Mouse (Mus musculus) olfactory bulb, adult 2 months (tissue): Measurements from ENCODE around the gene Swap70. TPM values are rescaled to one million over a fixed set of nuclear protein-coding genes. Genes with fewer than 3 reads are reported as not detected.

ENCODE experiments used
- H3K27ac ChIP-seq: fragments of 200-500 bp; 2 replicates; pipeline ENCODE4 v1.5.1; 2012; ENCODE audit warnings: low read depth, low read length; ENCODE audit not compliant: insufficient read depth
- H3K4me1 ChIP-seq: fragments of 200-500 bp; 2 replicates; pipeline ENCODE4 v1.6.1; 2012; ENCODE audit warnings: low read length; ENCODE audit not compliant: control insufficient read depth, insufficient read depth
- H3K4me3 ChIP-seq: fragments of 200-500 bp; 2 replicates; pipeline ENCODE4 v1.5.1; 2012; ENCODE audit warnings: mild to moderate bottlenecking, low read depth, low read length, moderate library complexity; ENCODE audit not compliant: insufficient read depth
- CTCF ChIP-seq: fragments of 200-500 bp; IDR thresholded peaks from 2 replicates; pipeline ENCODE4 v1.5.1; 2012; ENCODE audit warnings: low read depth, mild to moderate bottlenecking, low read length, moderate library complexity; ENCODE audit not compliant: insufficient read depth
- POLR2A ChIP-seq: fragments of 200-500 bp; IDR thresholded peaks from 2 replicates; pipeline ENCODE4 v1.6.1; 2012; ENCODE audit warnings: mild to moderate bottlenecking, low read depth, low read length, moderate library complexity; ENCODE audit not compliant: insufficient read depth
- WGBS: fragments of 180-500 bp; shearing (Covaris S2); methylation state at CpG from one replicate; pipeline ENCODE4 v1.1.7; 2018; 5-methylcytosine and 5-hydroxymethylcytosine counted together
- polyA plus RNA-seq: library from polyadenylated mRNA; stranded (reverse); fragments of >200 nt; gene quantifications from 2 replicates; pipeline ENCODE4 v1.2.4, GENCODE M21; 2012; ENCODE audit warnings: low replicate concordance; ENCODE audit not compliant: missing spikeins, insufficient read depth, insufficient read length

Swap70 gene
- polyA plus RNA-seq, 1 experiment: not detected

GRCm38 (mm10) chr7:110321106-110321505 lies 99.6 kb downstream of the Swap70 start:
- Histone ChIP-seq H3K27ac (no peak overlapping the region), H3K4me3 (no peak overlapping the region), H3K4me1 (0 out of 2 replicates have a peak, but pooled peaks cover 2% of the 10 kb centered on the region)
- TF ChIP-seq CTCF (no peak), POLR2A (no peak)
- WGBS: 49% methylated on average over 5 of the region's 5 CpGs

DNA sequence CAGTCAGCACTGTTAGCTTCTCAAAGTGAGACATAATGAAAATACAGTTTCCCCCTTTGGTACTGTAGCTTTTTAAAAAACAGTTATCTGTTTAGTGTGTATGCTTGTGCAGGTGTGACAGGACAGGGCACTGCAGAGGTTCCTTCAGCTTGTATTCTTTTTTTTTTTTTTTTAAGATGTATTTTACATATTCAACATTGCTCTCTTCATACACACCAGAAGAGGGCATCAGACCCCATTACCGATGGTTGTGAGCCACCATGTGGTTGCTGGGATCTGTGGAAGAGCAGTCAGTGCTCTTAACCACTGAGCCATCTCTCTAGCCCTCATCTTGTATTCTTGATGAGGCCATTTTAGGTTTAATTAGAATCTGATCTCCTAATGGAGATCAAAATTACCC lies 103.3 kb downstream of the Swap70 start:
- Histone ChIP-seq H3K4me3 (no peak overlapping the region), H3K4me1 (0 out of 2 replicates have a peak, but pooled peaks cover 2% of the 10 kb centered on the region), H3K27ac (no peak overlapping the region)
- WGBS: 92% methylated on average over 1 of the region's 1 CpGs
- no peak for TF ChIP-seq CTCF
- TF ChIP-seq POLR2A: no peak

DNA sequence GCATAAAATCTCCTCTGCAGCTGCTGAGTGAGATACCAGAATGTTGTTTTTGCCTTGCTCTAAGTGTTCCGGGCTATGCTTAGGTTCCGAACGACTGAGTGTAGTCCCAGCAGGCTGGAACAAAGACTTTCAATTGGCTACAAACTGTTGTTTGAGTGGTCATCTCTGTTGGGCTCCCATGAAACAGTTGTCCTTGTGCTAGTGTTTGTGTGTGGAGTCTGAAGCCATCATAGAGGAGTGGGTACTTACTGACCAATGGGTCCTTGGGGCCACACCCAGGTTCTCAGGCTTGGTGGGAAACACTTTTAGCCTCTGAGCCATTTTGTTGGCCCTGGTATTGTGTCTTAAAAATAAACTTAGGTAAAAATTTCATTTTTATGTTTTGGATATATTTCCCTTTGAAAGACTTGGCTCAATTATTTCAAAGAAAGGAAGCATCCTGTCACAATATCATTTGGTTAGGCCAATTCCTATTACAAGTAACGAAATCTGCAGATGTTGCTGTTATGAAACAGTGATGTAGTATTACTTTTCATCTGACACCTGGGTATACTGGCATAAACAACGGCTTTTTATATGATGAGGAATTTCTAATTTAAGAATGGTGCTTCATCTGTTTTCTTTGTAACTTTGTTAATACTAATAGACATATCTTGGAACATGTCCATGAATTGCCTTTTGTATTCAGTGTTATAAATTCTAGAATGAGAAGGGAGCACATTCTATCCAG lies 104.0 kb downstream of the Swap70 start:
- H3K4me3 ChIP-seq: no peak overlapping the region
- TF ChIP-seq CTCF: no peak
- no peak for TF ChIP-seq POLR2A
- 84% methylated on average over 5 of the region's 5 CpGs for WGBS
- peaks cover 4% of the 10 kb centered on the region; the same call in 1 of the 2 replicates for H3K4me1 ChIP-seq
- no peak overlapping the region for H3K27ac ChIP-seq

Other genes starting within 250 kb of the Swap70 start
- not detected in 2 replicates for gene Tmem41b, start 234.8 kb upstream of the Swap70 start, polyA plus RNA-seq
- not detected in 2 replicates for gene Ipo7, start 203.4 kb upstream of the Swap70 start, polyA plus RNA-seq
- gene Zfp143, start 160.5 kb upstream of the Swap70 start, polyA plus RNA-seq: not detected in 2 replicates
- gene Wee1, start 99.7 kb upstream of the Swap70 start, polyA plus RNA-seq: not detected in 2 replicates